Mouse (Mus musculus) MEL (cell line): ENCODE measurements around the gene Ano8. TPM values are rescaled to one million over a fixed set of nuclear protein-coding genes. Genes with fewer than 3 reads are reported as not detected.

Experiments
- DNase-seq: peaks from one replicate; pipeline ENCODE4 v3.0.0; 2011; ENCODE audit warnings: low read depth, low spot score
- H3K27ac ChIP-seq: 2 replicates; pipeline ENCODE4 v1.5.1; 2012; ENCODE audit warnings: low read depth, mild to moderate bottlenecking, control low read depth, low read length, moderate library complexity; ENCODE audit not compliant: control insufficient read depth
- H3K27me3 ChIP-seq, 2 experiments: fragments of 150-350 bp in 1 of 2; sonication (generic) in 1 of 2; 2 replicates each; pipeline ENCODE4 v1.6.1; 2012; ENCODE audit warnings: low read length in 2 of 2, mild to moderate bottlenecking in 2 of 2, improper control_type of control experiment in 1 of 2, moderate library complexity in 1 of 2; ENCODE audit not compliant: insufficient read depth in 2 of 2, control insufficient read depth in 1 of 2
- H3K36me3 ChIP-seq, 2 experiments: 2 replicates each; pipeline ENCODE4 v1.6.1; 2012 to 2014; ENCODE audit warnings: low read length in 2 of 2, improper control_type of control experiment in 1 of 2, inconsistent platforms in 1 of 2, mild to moderate bottlenecking in 1 of 2; ENCODE audit not compliant: insufficient read depth in 2 of 2, control insufficient read depth in 1 of 2
- H3K4me1 ChIP-seq, 2 experiments: fragments of 150-350 bp in 1 of 2; sonication (generic) in 1 of 2; 2 replicates each; pipeline ENCODE4 v1.6.1; 2012; ENCODE audit warnings: low read length in 2 of 2, improper control_type of control experiment in 1 of 2, mild to moderate bottlenecking in 1 of 2; ENCODE audit not compliant: insufficient read depth in 2 of 2, control insufficient read depth in 1 of 2
- H3K4me3 ChIP-seq, 2 experiments: fragments of 150-350 bp in 1 of 2; sonication (generic) in 1 of 2; 2 replicates each; pipeline ENCODE4 v1.5.1; 2012; ENCODE audit warnings: low read depth in 2 of 2, low read length in 2 of 2, mild to moderate bottlenecking in 2 of 2, moderate library complexity in 2 of 2, control low read depth in 1 of 2, improper control_type of control experiment in 1 of 2; ENCODE audit not compliant: control insufficient read depth in 1 of 2, insufficient read depth in 1 of 2
- H3K79me2 ChIP-seq: 2 replicates; pipeline ENCODE4 v1.6.1; 2012; ENCODE audit warnings: mild to moderate bottlenecking, low read length, moderate library complexity; ENCODE audit not compliant: control insufficient read depth, poor library complexity, insufficient read depth
- H3K9ac ChIP-seq: 2 replicates; pipeline ENCODE4 v1.6.1; 2012; ENCODE audit warnings: low read depth, mild to moderate bottlenecking, control low read depth, low read length, moderate library complexity; ENCODE audit not compliant: control insufficient read depth, poor library complexity, severe bottlenecking
- H3K9me3 ChIP-seq: fragments of 150-350 bp; sonication (generic); replicated peaks from 2 replicates; pipeline ENCODE4 v1.6.1; 2012; ENCODE audit warnings: mild to moderate bottlenecking, low read length, improper control_type of control experiment, moderate library complexity; ENCODE audit not compliant: insufficient read depth
- CHD2 ChIP-seq: IDR thresholded peaks from 2 replicates; pipeline ENCODE4 v1.6.1; 2011; ENCODE audit warnings: low read length, improper control_type of control experiment
- E2F4 ChIP-seq: IDR thresholded peaks from 2 replicates; pipeline ENCODE4 v1.6.1; 2011; ENCODE audit warnings: low read depth, low read length, improper control_type of control experiment, borderline replicate concordance
- ELF1 ChIP-seq: IDR thresholded peaks from 2 replicates; pipeline ENCODE4 v1.6.1; 2014; ENCODE audit warnings: low read depth, mild to moderate bottlenecking, inconsistent platforms, low read length, improper control_type of control experiment, moderate library complexity
- ETS1 ChIP-seq: IDR thresholded peaks from 2 replicates; pipeline ENCODE4 v1.6.1; 2012; ENCODE audit warnings: low read depth, mild to moderate bottlenecking, inconsistent platforms, low read length, improper control_type of control experiment, moderate library complexity
- GABPA ChIP-seq: IDR thresholded peaks from 2 replicates; pipeline ENCODE4 v1.6.1; 2012; ENCODE audit warnings: low read depth, mild to moderate bottlenecking, inconsistent platforms, low read length, improper control_type of control experiment, moderate library complexity
- GATA1 ChIP-seq: IDR thresholded peaks from 2 replicates; pipeline ENCODE4 v1.6.1; 2011; ENCODE audit warnings: low read depth, low read length, improper control_type of control experiment
- HCFC1 ChIP-seq: IDR thresholded peaks from 2 replicates; pipeline ENCODE4 v1.6.1; 2012; ENCODE audit warnings: low read depth, mild to moderate bottlenecking, inconsistent platforms, low read length, improper control_type of control experiment, moderate library complexity
- JUND ChIP-seq: IDR thresholded peaks from 2 replicates; pipeline ENCODE4 v1.6.1; 2011; ENCODE audit warnings: low read depth, mild to moderate bottlenecking, improper control_type of control experiment, low read length
- KAT2A ChIP-seq: conservative IDR thresholded peaks from 2 replicates; pipeline ENCODE4 v1.6.1; 2012; ENCODE audit warnings: low read depth, low read length, improper control_type of control experiment, inconsistent platforms
- MAFK ChIP-seq: IDR thresholded peaks from 2 replicates; pipeline ENCODE4 v1.6.1; 2011; ENCODE audit warnings: low read depth, mild to moderate bottlenecking, low read length, improper control_type of control experiment, borderline replicate concordance
- MAX ChIP-seq: IDR thresholded peaks from 2 replicates; pipeline ENCODE4 v1.6.1; 2011; ENCODE audit warnings: low read length, improper control_type of control experiment
- MAZ ChIP-seq: IDR thresholded peaks from 2 replicates; pipeline ENCODE4 v1.6.1; 2012; ENCODE audit warnings: low read depth, mild to moderate bottlenecking, inconsistent platforms, low read length, improper control_type of control experiment
- MXI1 ChIP-seq: IDR thresholded peaks from 2 replicates; pipeline ENCODE4 v1.6.1; 2011; ENCODE audit warnings: mild to moderate bottlenecking, low read depth, low read length, improper control_type of control experiment
- MYC ChIP-seq: IDR thresholded peaks from 2 replicates; pipeline ENCODE4 v1.6.1; 2011; ENCODE audit warnings: low read depth, mild to moderate bottlenecking, low read length, improper control_type of control experiment, moderate library complexity
- NELFE ChIP-seq: IDR thresholded peaks from 2 replicates; pipeline ENCODE4 v1.6.1; 2011; ENCODE audit warnings: low read depth, low read length, improper control_type of control experiment
- NRF1 ChIP-seq: IDR thresholded peaks from 2 replicates; pipeline ENCODE4 v1.6.1; 2014; ENCODE audit warnings: low read depth, mild to moderate bottlenecking, inconsistent platforms, low read length, improper control_type of control experiment, moderate library complexity; ENCODE audit not compliant: poor library complexity, insufficient read depth, severe bottlenecking
- POLR2A ChIP-seq, 2 experiments: IDR thresholded peaks; 2 replicates each; pipeline ENCODE4 v1.6.1; 2011 to 2012; ENCODE audit warnings: low read length in 2 of 2, mild to moderate bottlenecking in 2 of 2, control low read depth in 1 of 2, improper control_type of control experiment in 1 of 2, low read depth in 1 of 2, moderate library complexity in 1 of 2; ENCODE audit not compliant: control insufficient read depth in 1 of 2, insufficient read depth in 1 of 2, poor library complexity in 1 of 2
- RAD21 ChIP-seq: IDR thresholded peaks from 2 replicates; pipeline ENCODE4 v1.6.1; 2011; ENCODE audit warnings: mild to moderate bottlenecking, low read depth, low read length, improper control_type of control experiment
- SMC3 ChIP-seq: IDR thresholded peaks from 2 replicates; pipeline ENCODE4 v1.6.1; 2011; ENCODE audit warnings: low read depth, low read length, improper control_type of control experiment
- TAL1 ChIP-seq: IDR thresholded peaks from 2 replicates; pipeline ENCODE4 v1.6.1; 2012; ENCODE audit warnings: mild to moderate bottlenecking, inconsistent platforms, low read length, moderate library complexity, mixed read lengths
- TBP ChIP-seq: IDR thresholded peaks from 2 replicates; pipeline ENCODE4 v1.8.0; 2011; ENCODE audit warnings: low read depth, low read length, improper control_type of control experiment
- TCF12 ChIP-seq: IDR thresholded peaks from 2 replicates; pipeline ENCODE4 v1.6.1; 2014; ENCODE audit warnings: low read depth, mild to moderate bottlenecking, inconsistent platforms, low read length, improper control_type of control experiment, moderate library complexity
- ZC3H11A ChIP-seq: IDR thresholded peaks from 2 replicates; pipeline ENCODE4 v1.6.1; 2012; ENCODE audit warnings: low read depth, mild to moderate bottlenecking, inconsistent platforms, low read length, improper control_type of control experiment
- ZKSCAN1 ChIP-seq: IDR thresholded peaks from 2 replicates; pipeline ENCODE4 v1.6.1; 2012; ENCODE audit warnings: low read depth, mild to moderate bottlenecking, inconsistent platforms, low read length, improper control_type of control experiment, moderate library complexity
- ZMIZ1 ChIP-seq: IDR thresholded peaks from 2 replicates; pipeline ENCODE4 v1.6.1; 2012; ENCODE audit warnings: low read depth, mild to moderate bottlenecking, inconsistent platforms, low read length, improper control_type of control experiment, moderate library complexity
- ZNF384 ChIP-seq: IDR thresholded peaks from 2 replicates; pipeline ENCODE4 v1.6.1; 2012; ENCODE audit warnings: low read depth, mild to moderate bottlenecking, inconsistent platforms, low read length, improper control_type of control experiment
- polyA plus RNA-seq, 2 experiments: library from polyadenylated mRNA; stranded (reverse) in 1 of 2; unstranded in 1 of 2; fragments of >175 nt in 1 of 2; fragments of >200 nt in 1 of 2; gene quantifications; 2 replicates each; pipeline versions ENCODE4 v1.2.1 to v1.2.4; 2012; ENCODE audit warnings: low replicate concordance in 2 of 2, low read depth in 1 of 2; ENCODE audit not compliant: insufficient read length in 2 of 2, insufficient read depth in 1 of 2, missing spikeins in 1 of 2
- total RNA-seq: library from RNA; depleted of rRNA; stranded (reverse); fragments of 300-350 nt; gene quantifications from 2 replicates; pipeline ENCODE4 v1.2.3, GENCODE M21; 2012

The Ano8 gene
- total and polyA plus RNA-seq, 3 experiments = 3.9 to 4.8 TPM; not detected in 1

GRCm38 (mm10) chr8:71469411-71469810 lies 16.4 kb downstream of the Ano8 start (continued):
- no peak for TF ChIP-seq RAD21
- TF ChIP-seq GABPA = no peak
- no peak for TF ChIP-seq SMC3

GRCm38 (mm10) chr8:71468916-71469315 lies 16.8 kb downstream of the Ano8 start, which contains the start of gene Dda1:
TSS of gene Dda1 (plus strand) at chr8:71469199.
- DNase-seq = peak; percentile 99
- Histone ChIP-seq H3K36me3 (peaks cover 0 to 11% of the 10 kb centered on the region in 2 experiments; a peak in 1 of 4 replicates), H3K4me1 (peaks cover 0 to 21% of the 10 kb centered on the region in 2 experiments; a peak in 2 of 4 replicates), H3K9me3 (no peaks in the 10 kb centered on the region), H3K79me2 (peaks cover 23% of the 10 kb centered on the region), H3K27ac (no peak within 1 kb of the TSS), H3K9ac (peak within 1 kb of the TSS; percentile 58), H3K4me3 (peak within 1 kb of the TSS; percentile 61 to 90), H3K27me3 (no peaks in the 10 kb centered on the region)
- no peak for TF ChIP-seq MYC
- 0 out of 2 replicates have a peak, but pooled peaks have one; percentile 21 for TF ChIP-seq MXI1
- TF ChIP-seq KAT2A = peak; percentile 90
- peak; percentile 97 for TF ChIP-seq HCFC1
- TF ChIP-seq SMC3 = no peak
- peak; percentile 86 for TF ChIP-seq ELF1
- TF ChIP-seq TBP = 0 out of 2 replicates have a peak, but pooled peaks have one; percentile 38
- peak; percentile 58 for TF ChIP-seq NELFE
- no peak for TF ChIP-seq TAL1
- TF ChIP-seq E2F4 = no peak; the same call in 1 of the 2 replicates
- TF ChIP-seq NRF1 = peak; percentile 46; the same call in 1 of the 2 replicates
- peak; percentile 57 to 63; a peak in 3 of 4 replicates for TF ChIP-seq POLR2A (IDR thresholded peaks at IDR 0.05; ENCODE audit: control insufficient read depth in 1 of 2, insufficient read depth in 1 of 2, low read depth in 1 of 2, low read length in 2 of 2, poor library complexity in 1 of 2)

GRCm38 (mm10) chr8:71468001-71468400 lies 17.8 kb downstream of the Ano8 start:
- Histone ChIP-seq H3K9me3 (no peaks in the 10 kb centered on the region), H3K27me3 (no peaks in the 10 kb centered on the region), H3K79me2 (peaks cover 25% of the 10 kb centered on the region), H3K4me3 (no peak overlapping the region), H3K27ac (no peak overlapping the region), H3K9ac (no peak overlapping the region), H3K4me1 (peaks cover 0 to 21% of the 10 kb centered on the region in 2 experiments; a peak in 2 of 4 replicates), H3K36me3 (peaks cover 0 to 11% of the 10 kb centered on the region in 2 experiments; a peak in 1 of 4 replicates)
- DNase-seq = no peak
- TF ChIP-seq MAZ (no peak), MAX (no peak), ZNF384 (no peak), ETS1 (no peak), ZC3H11A (no peak), ZKSCAN1 (no peak), TCF12 (no peak), TAL1 (no peak), ZMIZ1 (no peak), NELFE (no peak), TBP (no peak), RAD21 (no peak), SMC3 (no peak), NRF1 (no peak), ELF1 (no peak), MAFK (no peak), JUND (no peak), CHD2 (no peak), GATA1 (no peak), HCFC1 (no peak)
